Mouse (Mus musculus): ENCODE measurements around the gene 4833439L19Rik. TPM values are rescaled to one million over a fixed set of nuclear protein-coding genes. Genes with fewer than 3 reads are reported as not detected.

Gene 4833439L19Rik
- total and polyA plus RNA-seq, 3 experiments = 23.1 to 25.0 (median 23.5) TPM

DNA sequence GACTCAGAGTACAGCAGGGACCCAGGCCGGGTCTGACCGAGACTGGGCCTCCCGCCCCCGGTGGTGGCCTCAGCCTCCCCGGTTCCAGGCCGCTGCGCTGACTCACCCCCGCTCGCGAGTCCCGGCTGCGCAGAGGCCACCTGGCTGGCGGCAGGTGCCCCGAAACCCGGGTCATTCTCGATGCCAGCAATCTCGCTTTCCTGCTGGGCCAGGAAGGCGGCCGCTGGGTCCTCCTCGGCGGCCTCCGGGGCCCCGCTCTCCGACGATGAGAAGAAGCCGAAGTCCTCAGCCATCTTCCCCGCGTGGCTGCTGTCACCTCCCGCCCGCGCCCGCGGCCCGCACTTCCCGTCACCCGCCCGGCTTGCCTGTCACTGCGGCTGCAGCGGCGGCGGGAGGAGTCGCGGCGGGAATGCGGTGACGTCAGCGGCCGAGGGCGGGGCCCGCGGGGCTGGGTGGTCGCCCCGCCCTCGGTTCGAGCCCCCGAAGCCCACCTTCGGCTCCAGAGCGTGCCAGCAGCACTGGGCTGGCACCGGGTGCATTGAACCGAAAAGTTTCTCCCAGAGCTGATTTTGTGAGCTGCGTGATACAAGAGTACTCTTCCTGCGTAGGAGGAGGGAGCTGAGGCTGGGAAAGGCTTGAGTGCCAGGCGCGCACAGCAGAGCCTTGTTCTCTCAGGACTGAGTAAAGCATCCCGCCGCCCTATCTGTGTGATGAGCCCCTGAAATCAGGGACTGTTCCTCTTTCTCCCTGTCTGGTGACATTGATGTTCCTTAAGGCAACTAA, 45.9 kb upstream of the 4833439L19Rik start, which contains the start of gene Cltb:
Gene Cltb (minus strand): TSS at position 373 of the 783 bp plus-strand sequence.
- peaks cover under 1 to 10% of the 10 kb centered on the region in 2 experiments; a peak in 2 of 4 replicates for H3K4me1 ChIP-seq (ENCODE audit: control insufficient read depth in 1 of 2, insufficient read depth in 2 of 2)
- peak within 1 kb of the TSS; percentile 61 to 74 (median 65) for H3K4me3 ChIP-seq (replicated peaks in 1 of 3; ENCODE audit: low read depth in 2 of 3, low read length in 2 of 3, poor library complexity in 1 of 3)
- DNase-seq (ENCODE audit: extremely low read depth) = no peak
- H3K27ac ChIP-seq (ENCODE audit: insufficient read depth, low read depth) = no peak within 1 kb of the TSS
- TF ChIP-seq ELF1 (IDR thresholded peaks at IDR 0.05; ENCODE audit: low read depth, low read length) (peak; percentile 51; the same call in 1 of the 2 replicates), MEF2A (IDR thresholded peaks at IDR 0.05; ENCODE audit: borderline replicate concordance, low read depth, low read length) (peak; percentile 13; the same call in 1 of the 2 replicates), MAX (IDR thresholded peaks at IDR 0.05; ENCODE audit: low read length) (peak; percentile 55; the same call in 1 of the 2 replicates), KAT2A (IDR thresholded peaks at IDR 0.05; ENCODE audit: insufficient replicate concordance, low read length) (no peak), E2F4 (IDR thresholded peaks at IDR 0.05; ENCODE audit: insufficient replicate concordance, low read depth, low read length) (no peak), BHLHE40 (IDR thresholded peaks at IDR 0.05; ENCODE audit: low read depth, low read length) (peak; percentile 44), POLR2A (IDR thresholded peaks at IDR 0.05; ENCODE audit: low read depth, low read length) (peak; percentile 50; the same call in 1 of the 2 replicates), GABPA (IDR thresholded peaks at IDR 0.05; ENCODE audit: insufficient replicate concordance, low read depth, low read length) (no peak), UBTF (IDR thresholded peaks at IDR 0.05; ENCODE audit: low read depth, low read length) (peak; percentile 91), SMC3 (IDR thresholded peaks at IDR 0.05; ENCODE audit: low read depth, low read length) (no peak), IRF4 (IDR thresholded peaks at IDR 0.05; ENCODE audit: low read depth, low read length) (0 out of 2 replicates have a peak, but pooled peaks have one; percentile 7), NELFE (IDR thresholded peaks at IDR 0.05; ENCODE audit: low read depth, low read length) (peak; percentile 49; the same call in 1 of the 2 replicates), ZMIZ1 (IDR thresholded peaks at IDR 0.05; ENCODE audit: low read depth, low read length) (peak; percentile 72), MXI1 (IDR thresholded peaks at IDR 0.05; ENCODE audit: low read depth, low read length) (peak; percentile 69; the same call in 1 of the 2 replicates), SIN3A (IDR thresholded peaks at IDR 0.05; ENCODE audit: low read length) (peak; percentile 49), MAZ (IDR thresholded peaks at IDR 0.05; ENCODE audit: low read depth, low read length) (0 out of 2 replicates have a peak, but pooled peaks have one; percentile 31)
- dilution Hi-C loops (cut with MboI; ENCODE audit: extremely low pct_ligation_motif_present, extremely low pct_unique_long_range_greater_than_20kb, low sequenced_read_pairs) (no loop called here), in situ Hi-C loops (cut with MboI; ENCODE audit: low pct_ligation_motif_present, low pct_unique_long_range_greater_than_20kb, low sequenced_read_pairs) (no loop called here)
- peak within 1 kb of the TSS; percentile 48 for H3K4me2 ChIP-seq (ENCODE audit: insufficient read depth, low read depth, poor library complexity, severe bottlenecking)
- H3K36me3 ChIP-seq (replicated peaks in 1 of 2; ENCODE audit: control insufficient read depth in 1 of 2, insufficient read depth in 1 of 2, low read length in 1 of 2) = peaks cover 0 to 3% of the 10 kb centered on the region in 2 experiments
- H3K27me3 ChIP-seq (replicated peaks) = no peaks in the 10 kb centered on the region
- no peaks in the 10 kb centered on the region for H3K79me2 ChIP-seq (replicated peaks; ENCODE audit: control insufficient read depth, extremely low read depth, insufficient read depth, poor library complexity, severe bottlenecking)
- H3K9me3 ChIP-seq (replicated peaks; ENCODE audit: low read length) = no peaks in the 10 kb centered on the region
- H3K9ac ChIP-seq (ENCODE audit: insufficient read depth, low read depth) = peak within 1 kb of the TSS; percentile 42

DNA sequence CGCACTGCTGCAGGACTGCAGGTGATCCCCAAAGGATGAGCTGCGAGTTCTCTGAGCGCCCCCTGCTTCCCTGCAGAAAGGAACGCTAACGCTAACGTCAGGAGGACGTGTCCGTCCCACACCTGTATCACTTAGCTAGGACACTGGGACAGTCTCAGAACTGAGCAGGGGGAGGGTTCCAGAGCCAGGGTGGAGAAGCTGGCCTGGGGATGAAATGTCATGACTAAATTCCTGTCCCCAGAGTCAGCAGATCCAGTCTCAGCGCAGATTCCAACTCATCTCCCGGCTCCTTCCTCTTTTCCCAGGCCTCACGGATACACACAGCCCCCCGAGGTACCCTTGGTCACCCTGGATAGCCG, 45.4 kb upstream of the 4833439L19Rik start:
- Histone ChIP-seq H3K4me3 (replicated peaks in 1 of 3; ENCODE audit: low read depth in 2 of 3, low read length in 2 of 3, poor library complexity in 1 of 3) (peak overlapping the region; percentile 61 to 74 (median 65)), H3K79me2 (replicated peaks; ENCODE audit: control insufficient read depth, extremely low read depth, insufficient read depth, poor library complexity, severe bottlenecking) (no peaks in the 10 kb centered on the region), H3K9ac (ENCODE audit: insufficient read depth, low read depth) (peak overlapping the region; percentile 42), H3K27ac (ENCODE audit: insufficient read depth, low read depth) (no peak overlapping the region), H3K9me3 (replicated peaks; ENCODE audit: low read length) (no peaks in the 10 kb centered on the region), H3K27me3 (replicated peaks) (no peaks in the 10 kb centered on the region), H3K4me1 (ENCODE audit: control insufficient read depth in 1 of 2, insufficient read depth in 2 of 2) (peaks cover 0 to 10% of the 10 kb centered on the region in 2 experiments; a peak in 2 of 4 replicates), H3K4me2 (ENCODE audit: insufficient read depth, low read depth, poor library complexity, severe bottlenecking) (peak overlapping the region; percentile 48), H3K36me3 (replicated peaks in 1 of 2; ENCODE audit: control insufficient read depth in 1 of 2, insufficient read depth in 1 of 2, low read length in 1 of 2) (peaks cover 0 to 7% of the 10 kb centered on the region in 2 experiments)
- DNase-seq (ENCODE audit: extremely low read depth) = no peak
- TF ChIP-seq CTCF (conservative IDR thresholded peaks at IDR 0.05 in 1 of 2, IDR thresholded peaks at IDR 0.05 in 1 of 2; ENCODE audit: low read depth in 2 of 2, low read length in 2 of 2) (no peak), SIN3A (IDR thresholded peaks at IDR 0.05; ENCODE audit: low read length) (no peak), MAFK (IDR thresholded peaks at IDR 0.05; ENCODE audit: insufficient replicate concordance, low read length) (no peak)
- dilution Hi-C loops (cut with MboI; ENCODE audit: extremely low pct_ligation_motif_present, extremely low pct_unique_long_range_greater_than_20kb, low sequenced_read_pairs) = no loop called here
- in situ Hi-C loops (cut with MboI; ENCODE audit: low pct_ligation_motif_present, low pct_unique_long_range_greater_than_20kb, low sequenced_read_pairs) = no loop called here

Data from CH12.LX (cell line).